Mouse (Mus musculus) liver, adult 2 months (tissue): ENCODE data around the gene S1pr4.

Source experiments
- CTCF ChIP-seq: fragments of 200-500 bp; IDR thresholded peaks from 2 replicates; pipeline ENCODE4 v1.5.1; 2011; ENCODE audit warnings: low read depth, low read length, control low read depth
- POLR2A ChIP-seq: fragments of 200-500 bp; IDR thresholded peaks from 2 replicates; pipeline ENCODE4 v1.6.1; 2011; ENCODE audit warnings: low read length, control low read depth; ENCODE audit not compliant: insufficient read depth; ENCODE audit errors: extremely low read depth

DNA sequence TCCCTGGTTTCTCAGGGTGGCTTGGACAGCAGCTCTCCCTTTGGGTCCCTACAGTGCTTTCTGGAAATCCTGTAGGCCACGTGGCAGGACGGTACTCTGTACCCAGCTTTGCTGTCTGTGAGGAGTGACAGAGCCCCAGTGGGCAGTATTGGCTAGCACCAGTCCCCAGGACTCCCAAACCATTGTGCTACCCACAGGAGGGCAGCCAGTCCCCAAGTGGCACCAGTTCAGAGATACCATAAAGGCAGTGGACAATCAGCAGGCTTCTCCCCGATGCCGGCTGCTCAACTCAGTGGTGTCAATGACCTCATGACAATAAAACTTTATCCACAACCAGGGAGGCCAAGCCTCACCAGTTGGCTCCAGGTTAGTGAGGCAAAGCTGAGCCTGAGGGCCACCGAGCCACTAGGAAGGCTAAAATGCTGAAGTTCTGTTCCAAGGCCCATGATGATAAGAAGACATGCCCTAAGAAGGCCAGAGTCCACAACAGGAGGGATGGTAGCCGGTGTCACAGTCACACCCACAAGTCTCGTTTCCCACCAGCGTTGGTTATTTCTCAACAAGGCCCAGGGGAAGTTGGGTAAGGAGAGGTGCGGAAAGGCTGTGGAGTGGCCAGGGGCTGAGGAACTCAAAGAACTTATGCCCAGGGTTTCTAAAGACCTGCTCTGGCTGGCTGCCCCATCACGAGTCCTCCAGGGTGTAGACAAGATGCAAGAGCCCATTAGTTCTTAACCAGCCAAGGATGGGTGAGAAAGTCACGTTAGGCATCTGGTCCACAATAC, 5.5 kb downstream of the S1pr4 start:
- TF ChIP-seq CTCF: no peak
- no peak for TF ChIP-seq POLR2A
